Mouse (Mus musculus): ENCODE results near the gene Ppp1r12c. TPM values are rescaled to one million over a fixed set of nuclear protein-coding genes. Genes with fewer than 3 reads are reported as not detected.
A peak's percentile ranks its signal among the peaks of the same experiment; 100 is the strongest.

Gene Ppp1r12c
- total RNA-seq, 2 experiments from 2014 or later, result 74.8 to 97.1 TPM

- intact Hi-C loops (cut with DNase I), result no loop called here
- DNase-seq, result no peak
These were observed 53.0 kb downstream of the Ppp1r12c start for GRCm38 (mm10) chr7:4448439-4448838.

GRCm38 (mm10) chr7:4447138-4447537, 54.3 kb downstream of the Ppp1r12c start:
- intact Hi-C loops (cut with DNase I), result no loop called here

GRCm38 (mm10) chr7:4445216-4445791, 56.2 kb downstream of the Ppp1r12c start, which contains the start of gene Rdh13:
Rdh13 (minus strand) TSS chr7:4445649.
- intact Hi-C loops (cut with DNase I), result no loop called here
- DNase-seq, result peak; percentile 94 to 95

More at GRCm38 (mm10) chr7:4447138-4447537, 54.3 kb downstream of the Ppp1r12c start:
- DNase-seq, result no peak

GRCm38 (mm10) chr7:4440549-4440948, 60.9 kb downstream of the Ppp1r12c start:
- no peak for DNase-seq
- intact Hi-C loops (cut with DNase I), result no loop called here

GRCm38 (mm10) chr7:4437721-4438120, 63.8 kb downstream of the Ppp1r12c start:
- DNase-seq, result no peak
- intact Hi-C loops (cut with DNase I), result no loop called here

GRCm38 (mm10) chr7:4432026-4432425, 69.5 kb downstream of the Ppp1r12c start:
- no peak for DNase-seq
- intact Hi-C loops (cut with DNase I), result no loop called here

GRCm38 (mm10) chr7:4431548-4431947, 69.9 kb downstream of the Ppp1r12c start:
- intact Hi-C loops (cut with DNase I), result loop anchor here (1.0 kb wide), 1 partner anchor 40 kb away; no protein-coding TSS in a partner anchor
- DNase-seq, result peak; percentile 71 to 82

Small RNA genes within 50 kb of the gene (microRNA-seq; reads per million reads assigned to microRNA genes)
- 0 reads per million in 2 experiments for gene Gm24605

Other genes with a start within 250 kb of the Ppp1r12c start
- not detected for gene Ncr1, start 164.0 kb downstream of the Ppp1r12c start, total RNA-seq (2021)
- gene Gp6, start 103.9 kb downstream of the Ppp1r12c start, total RNA-seq (2021), result under 1 TPM in 1 of 2 experiments, not detected in 1; 0.22 TPM
- 10 to 100 TPM; 32.8 to 34.1 TPM for gene Rdh13, start 56.0 kb downstream of the Ppp1r12c start, total RNA-seq (2021)
- 1 to 10 TPM; 3.2 to 3.5 TPM for gene Eps8l1, start 41.0 kb downstream of the Ppp1r12c start, total RNA-seq (2021)
- 10 to 100 TPM; 36.1 to 38.1 TPM for gene Tnnt1, start 14.7 kb upstream of the Ppp1r12c start, total RNA-seq (2021)
- gene Tnni3, start 22.5 kb upstream of the Ppp1r12c start, total RNA-seq (2021), result 1,000 to 10,000 TPM; 6,124 to 6,345 TPM
- gene Dnaaf3, start 30.8 kb upstream of the Ppp1r12c start, total RNA-seq (2021), result under 1 TPM; 0.81 to 0.87 TPM
- gene Syt5, start 45.9 kb upstream of the Ppp1r12c start, total RNA-seq (2021), result 1 to 10 TPM; 1.7 to 2.4 TPM
- not detected for gene Ptprh, start 102.4 kb upstream of the Ppp1r12c start, total RNA-seq (2021)
- gene Tmem86b, start 129.7 kb upstream of the Ppp1r12c start, total RNA-seq (2021), result 1 to 10 TPM; 6.2 to 6.6 TPM
- gene Ppp6r1, start 157.3 kb upstream of the Ppp1r12c start, total RNA-seq (2021), result 10 to 100 TPM; 77.3 to 80.7 TPM
- 10 to 100 TPM; 45.0 to 46.7 TPM for gene Hspbp1, start 183.4 kb upstream of the Ppp1r12c start, total RNA-seq (2021)
- gene Brsk1, start 188.9 kb upstream of the Ppp1r12c start, total RNA-seq (2021), result 1 to 10 TPM; 2.5 to 3.8 TPM
- gene Tmem150b, start 223.6 kb upstream of the Ppp1r12c start, total RNA-seq (2021), result under 1 TPM in 1 of 2 experiments, not detected in 1; 0.20 TPM
- 10 to 100 TPM; 32.1 to 37.1 TPM for gene Kmt5c, start 238.4 kb upstream of the Ppp1r12c start, total RNA-seq (2021)